Mouse (Mus musculus) testis, postnatal 14 days (tissue): Measurements from ENCODE around the gene Gart.
"Not testable (repeated sequence)": the region's sequence is repeated elsewhere in the genome, so short reads cannot be mapped to it uniquely, and the experiment has no call there.

ENCODE experiments used
- DNase-seq: peaks from one replicate; pipeline ENCODE4 v3.0.0; 2021; ENCODE audit warnings: low spot score

Gart gene

GRCm38 (mm10) chr16:91648220-91648550 is 1.4 kb upstream of the Gart start:
- peak; percentile 86 for DNase-seq

- peak; percentile 98 for DNase-seq
These were observed 888 bp upstream of the Gart start, which contains the start of gene Son for GRCm38 (mm10) chr16:91647461-91648219. Gene Son (plus strand): TSS chr16:91647506.

- no peak for DNase-seq
These were observed 653 bp downstream of the Gart start for GRCm38 (mm10) chr16:91645995-91646602.

GRCm38 (mm10) chr16:91645420-91645819 is 1.3 kb downstream of the Gart start:
- not testable (repeated sequence) for DNase-seq

GRCm38 (mm10) chr16:91644901-91645300 is 1.9 kb downstream of the Gart start:
- no peak for DNase-seq

- DNase-seq, result no peak
These were observed 6.6 kb downstream of the Gart start for GRCm38 (mm10) chr16:91640171-91640570.

GRCm38 (mm10) chr16:91639636-91640035 is 7.1 kb downstream of the Gart start:
- DNase-seq, result no peak

- peak; percentile 87 for DNase-seq
These were observed 7.6 kb downstream of the Gart start for GRCm38 (mm10) chr16:91639161-91639560.

GRCm38 (mm10) chr16:91633641-91634040 is 13.1 kb downstream of the Gart start:
- no peak for DNase-seq

GRCm38 (mm10) chr16:91632940-91633339 is 13.8 kb downstream of the Gart start:
- DNase-seq, result no peak

- DNase-seq, result peak; percentile 77
These were observed 14.3 kb downstream of the Gart start for GRCm38 (mm10) chr16:91632439-91632838.

- DNase-seq, result no peak
These were observed 16.2 kb downstream of the Gart start for GRCm38 (mm10) chr16:91630584-91630983.

- no peak for DNase-seq
These were observed 17.0 kb downstream of the Gart start for GRCm38 (mm10) chr16:91629749-91630148.

GRCm38 (mm10) chr16:91628673-91629072 is 18.1 kb downstream of the Gart start:
- DNase-seq, result no peak

- DNase-seq, result no peak
These were observed 18.9 kb downstream of the Gart start for GRCm38 (mm10) chr16:91627831-91628230.

- DNase-seq, result no peak
These were observed 23.7 kb downstream of the Gart start for GRCm38 (mm10) chr16:91623074-91623473.

GRCm38 (mm10) chr16:91620991-91621390 is 25.8 kb downstream of the Gart start:
- DNase-seq, result no peak

- no peak for DNase-seq
These were observed 26.6 kb downstream of the Gart start for GRCm38 (mm10) chr16:91620185-91620584.

GRCm38 (mm10) chr16:91618511-91619501 is 27.9 kb downstream of the Gart start, which contains the start of gene Dnajc28:
Gene Dnajc28 (minus strand): TSS chr16:91619026.
- peak; percentile 83 for DNase-seq

GRCm38 (mm10) chr16:91614552-91614951 is 32.2 kb downstream of the Gart start:
- DNase-seq, result no peak

- no peak for DNase-seq
These were observed 34.2 kb downstream of the Gart start for GRCm38 (mm10) chr16:91612525-91612924.

- DNase-seq, result no peak
These were observed 35.5 kb downstream of the Gart start for GRCm38 (mm10) chr16:91611248-91611647.
